Mouse (Mus musculus): ENCODE measurements around the gene Gcnt4. TPM values are rescaled to one million over a fixed set of nuclear protein-coding genes. Genes with fewer than 3 reads are reported as not detected.

Gcnt4 gene
- polyA plus RNA-seq, 1 experiment: 1.9 TPM

GRCm38 (mm10) chr13:96971076-96971475 is 46.6 kb downstream of the Gcnt4 start:
- 67% methylated on average over 4 of the region's 4 CpGs for WGBS
- no peak overlapping the region for H3K27ac ChIP-seq (ENCODE audit: insufficient read depth, low read length)
- no peaks in the 10 kb centered on the region for H3K4me1 ChIP-seq (ENCODE audit: control insufficient read depth, insufficient read depth, low read length)
- H3K4me3 ChIP-seq (replicated peaks; ENCODE audit: insufficient read depth, low read depth, low read length): no peak overlapping the region
- TF ChIP-seq CTCF (IDR thresholded peaks at IDR 0.05; ENCODE audit: borderline replicate concordance, insufficient read depth, low read depth, low read length) (no peak), POLR2A (IDR thresholded peaks at IDR 0.05; ENCODE audit: borderline replicate concordance, insufficient read depth, low read length) (no peak)
- H3K27me3 ChIP-seq (ENCODE audit: control insufficient read depth, insufficient read depth, low read length): no peaks in the 10 kb centered on the region; the same call in 1 of the 2 replicates
- no peak for DNase-seq

GRCm38 (mm10) chr13:96971861-96972282 is 47.4 kb downstream of the Gcnt4 start:
- no peak overlapping the region for H3K27ac ChIP-seq (ENCODE audit: insufficient read depth, low read length)
- H3K4me3 ChIP-seq (replicated peaks; ENCODE audit: insufficient read depth, low read depth, low read length): no peak overlapping the region
- no peak for DNase-seq
- H3K4me1 ChIP-seq (ENCODE audit: control insufficient read depth, insufficient read depth, low read length): no peaks in the 10 kb centered on the region
- H3K27me3 ChIP-seq (ENCODE audit: control insufficient read depth, insufficient read depth, low read length): no peaks in the 10 kb centered on the region
- WGBS: 92% methylated on average over 9 of the region's 9 CpGs
- TF ChIP-seq CTCF (IDR thresholded peaks at IDR 0.05; ENCODE audit: borderline replicate concordance, insufficient read depth, low read depth, low read length): no peak
- no peak for TF ChIP-seq POLR2A (IDR thresholded peaks at IDR 0.05; ENCODE audit: borderline replicate concordance, insufficient read depth, low read length)

GRCm38 (mm10) chr13:96973318-96973717 is 48.8 kb downstream of the Gcnt4 start:
- 95% methylated on average over 4 of the region's 4 CpGs for WGBS
- no peak overlapping the region for H3K27ac ChIP-seq (ENCODE audit: insufficient read depth, low read length)
- TF ChIP-seq CTCF (IDR thresholded peaks at IDR 0.05; ENCODE audit: borderline replicate concordance, insufficient read depth, low read depth, low read length) (no peak), POLR2A (IDR thresholded peaks at IDR 0.05; ENCODE audit: borderline replicate concordance, insufficient read depth, low read length) (no peak)

GRCm38 (mm10) chr13:96976986-96977595 is 52.6 kb downstream of the Gcnt4 start:
- DNase-seq: no peak
- WGBS: 86% methylated on average over 6 of the region's 6 CpGs
- no peak overlapping the region for H3K27ac ChIP-seq (ENCODE audit: insufficient read depth, low read length)
- TF ChIP-seq CTCF (IDR thresholded peaks at IDR 0.05; ENCODE audit: borderline replicate concordance, insufficient read depth, low read depth, low read length) (no peak), POLR2A (IDR thresholded peaks at IDR 0.05; ENCODE audit: borderline replicate concordance, insufficient read depth, low read length) (no peak)
- H3K4me1 ChIP-seq (ENCODE audit: control insufficient read depth, insufficient read depth, low read length): no peaks in the 10 kb centered on the region
- H3K4me3 ChIP-seq (replicated peaks; ENCODE audit: insufficient read depth, low read depth, low read length): no peak overlapping the region
- H3K27me3 ChIP-seq (ENCODE audit: control insufficient read depth, insufficient read depth, low read length): no peaks in the 10 kb centered on the region

More at GRCm38 (mm10) chr13:96973318-96973717, 48.8 kb downstream of the Gcnt4 start:
- Histone ChIP-seq H3K4me1 (ENCODE audit: control insufficient read depth, insufficient read depth, low read length) (no peaks in the 10 kb centered on the region), H3K4me3 (replicated peaks; ENCODE audit: insufficient read depth, low read depth, low read length) (no peak overlapping the region), H3K27me3 (ENCODE audit: control insufficient read depth, insufficient read depth, low read length) (no peaks in the 10 kb centered on the region)
- no peak for DNase-seq

- no peak for DNase-seq
- no peak overlapping the region for H3K27ac ChIP-seq (ENCODE audit: insufficient read depth, low read length)
- TF ChIP-seq POLR2A (IDR thresholded peaks at IDR 0.05; ENCODE audit: borderline replicate concordance, insufficient read depth, low read length) (no peak), CTCF (IDR thresholded peaks at IDR 0.05; ENCODE audit: borderline replicate concordance, insufficient read depth, low read depth, low read length) (no peak)
- H3K4me3 ChIP-seq (replicated peaks; ENCODE audit: insufficient read depth, low read depth, low read length): no peak overlapping the region
- no peaks in the 10 kb centered on the region for H3K4me1 ChIP-seq (ENCODE audit: control insufficient read depth, insufficient read depth, low read length)
- H3K27me3 ChIP-seq (ENCODE audit: control insufficient read depth, insufficient read depth, low read length): no peaks in the 10 kb centered on the region; the same call in 1 of the 2 replicates
Observed at GRCm38 (mm10) chr13:96980561-96980960, 56.1 kb downstream of the Gcnt4 start.

GRCm38 (mm10) chr13:96983251-96984126 is 59.0 kb downstream of the Gcnt4 start:
- Histone ChIP-seq H3K27me3 (ENCODE audit: control insufficient read depth, insufficient read depth, low read length) (no peaks in the 10 kb centered on the region; the same call in 1 of the 2 replicates), H3K4me1 (ENCODE audit: control insufficient read depth, insufficient read depth, low read length) (no peaks in the 10 kb centered on the region), H3K27ac (ENCODE audit: insufficient read depth, low read length) (no peak overlapping the region), H3K4me3 (replicated peaks; ENCODE audit: insufficient read depth, low read depth, low read length) (no peak overlapping the region)
- 35% methylated on average over 26 of the region's 26 CpGs for WGBS
- no peak for DNase-seq
- TF ChIP-seq POLR2A (IDR thresholded peaks at IDR 0.05; ENCODE audit: borderline replicate concordance, insufficient read depth, low read length): no peak
- no peak for TF ChIP-seq CTCF (IDR thresholded peaks at IDR 0.05; ENCODE audit: borderline replicate concordance, insufficient read depth, low read depth, low read length)

GRCm38 (mm10) chr13:96984688-96985087 is 60.2 kb downstream of the Gcnt4 start:
- DNase-seq: no peak
- TF ChIP-seq POLR2A (IDR thresholded peaks at IDR 0.05; ENCODE audit: borderline replicate concordance, insufficient read depth, low read length): no peak
- TF ChIP-seq CTCF (IDR thresholded peaks at IDR 0.05; ENCODE audit: borderline replicate concordance, insufficient read depth, low read depth, low read length): no peak
- H3K27me3 ChIP-seq (ENCODE audit: control insufficient read depth, insufficient read depth, low read length): no peaks in the 10 kb centered on the region; the same call in 1 of the 2 replicates
- H3K4me3 ChIP-seq (replicated peaks; ENCODE audit: insufficient read depth, low read depth, low read length): no peak overlapping the region
- WGBS: 70% methylated on average over 5 of the region's 5 CpGs
- no peak overlapping the region for H3K27ac ChIP-seq (ENCODE audit: insufficient read depth, low read length)
- no peaks in the 10 kb centered on the region for H3K4me1 ChIP-seq (ENCODE audit: control insufficient read depth, insufficient read depth, low read length)

All from cerebellum, adult 2 months (tissue).